Mouse (Mus musculus): ENCODE results near the gene Zbtb7a. TPM values are rescaled to one million over a fixed set of nuclear protein-coding genes. Genes with fewer than 3 reads are reported as not detected.

Zbtb7a gene
- total and polyA plus RNA-seq, 2 experiments from 2014 or later, result 22.3 to 37.3 TPM

- WGBS, result 2% methylated on average over 9 of the region's 9 CpGs
- DNase-seq (ENCODE audit: low spot score), result peak; percentile 84
Measured at GRCm38 (mm10) chr10:81198230-81198629, 63.2 kb downstream of the Zbtb7a start.

GRCm38 (mm10) chr10:81198990-81199389, 64.0 kb downstream of the Zbtb7a start:
- H3K36me3 ChIP-seq (ENCODE audit: insufficient read depth, low read length), result no peaks in the 10 kb centered on the region
- DNase-seq (ENCODE audit: low spot score) (no peak), ATAC-seq (no peak)
- no peak overlapping the region for H3K27ac ChIP-seq
- H3K4me1 ChIP-seq (ENCODE audit: insufficient read depth, low read length), result peaks cover 4% of the 10 kb centered on the region; the same call in 1 of the 2 replicates
- no peaks in the 10 kb centered on the region for H3K9me3 ChIP-seq (ENCODE audit: low read length)
- WGBS, result 83% methylated on average over 6 of the region's 6 CpGs
- no peak for TF ChIP-seq CTCF (IDR thresholded peaks at IDR 0.05; ENCODE audit: low read depth)
- peaks cover 12% of the 10 kb centered on the region; the same call in 1 of the 2 replicates for H3K27me3 ChIP-seq (ENCODE audit: insufficient read depth, low read length)
- no peak overlapping the region for H3K4me3 ChIP-seq (ENCODE audit: low read length)
- no peak overlapping the region for H3K9ac ChIP-seq (replicated peaks; ENCODE audit: low read length)
- no peak overlapping the region for H3K4me2 ChIP-seq (ENCODE audit: low read depth, low read length)

More at GRCm38 (mm10) chr10:81198230-81198629, 63.2 kb downstream of the Zbtb7a start:
- Histone ChIP-seq H3K4me1 (ENCODE audit: insufficient read depth, low read length) (peaks cover 5% of the 10 kb centered on the region; the same call in 1 of the 2 replicates), H3K4me2 (ENCODE audit: low read depth, low read length) (no peak overlapping the region), H3K9ac (replicated peaks; ENCODE audit: low read length) (no peak overlapping the region), H3K27ac (no peak overlapping the region), H3K9me3 (ENCODE audit: low read length) (no peaks in the 10 kb centered on the region), H3K4me3 (ENCODE audit: low read length) (no peak overlapping the region), H3K27me3 (ENCODE audit: insufficient read depth, low read length) (peaks cover 12% of the 10 kb centered on the region; the same call in 1 of the 2 replicates), H3K36me3 (ENCODE audit: insufficient read depth, low read length) (no peaks in the 10 kb centered on the region)
- no peak for ATAC-seq
- peak; percentile 87 for TF ChIP-seq CTCF (IDR thresholded peaks at IDR 0.05; ENCODE audit: low read depth)

GRCm38 (mm10) chr10:81200141-81200540, 65.1 kb downstream of the Zbtb7a start:
- Histone ChIP-seq H3K27ac (no peak overlapping the region), H3K36me3 (ENCODE audit: insufficient read depth, low read length) (no peaks in the 10 kb centered on the region), H3K9me3 (ENCODE audit: low read length) (no peaks in the 10 kb centered on the region), H3K4me1 (ENCODE audit: insufficient read depth, low read length) (no peaks in the 10 kb centered on the region), H3K27me3 (ENCODE audit: insufficient read depth, low read length) (peaks cover 12% of the 10 kb centered on the region; the same call in 1 of the 2 replicates), H3K9ac (replicated peaks; ENCODE audit: low read length) (no peak overlapping the region), H3K4me2 (ENCODE audit: low read depth, low read length) (no peak overlapping the region), H3K4me3 (ENCODE audit: low read length) (no peak overlapping the region)
- ATAC-seq, result no peak
- 87% methylated on average over 13 of the region's 13 CpGs for WGBS
- DNase-seq (ENCODE audit: low spot score), result no peak
- no peak for TF ChIP-seq CTCF (IDR thresholded peaks at IDR 0.05; ENCODE audit: low read depth)

GRCm38 (mm10) chr10:81200605-81201287, 65.7 kb downstream of the Zbtb7a start:
- H3K9me3 ChIP-seq (ENCODE audit: low read length), result no peaks in the 10 kb centered on the region
- ATAC-seq, result no peak
- H3K4me3 ChIP-seq (ENCODE audit: low read length), result no peak overlapping the region
- 76% methylated on average over 20 of the region's 20 CpGs for WGBS
- H3K27ac ChIP-seq, result no peak overlapping the region
- no peak overlapping the region for H3K9ac ChIP-seq (replicated peaks; ENCODE audit: low read length)
- H3K4me1 ChIP-seq (ENCODE audit: insufficient read depth, low read length), result no peaks in the 10 kb centered on the region
- no peak for DNase-seq (ENCODE audit: low spot score)
- no peak for TF ChIP-seq CTCF (IDR thresholded peaks at IDR 0.05; ENCODE audit: low read depth)
- H3K27me3 ChIP-seq (ENCODE audit: insufficient read depth, low read length), result peaks cover 6% of the 10 kb centered on the region; the same call in 1 of the 2 replicates
- H3K36me3 ChIP-seq (ENCODE audit: insufficient read depth, low read length), result no peaks in the 10 kb centered on the region
- no peak overlapping the region for H3K4me2 ChIP-seq (ENCODE audit: low read depth, low read length)

GRCm38 (mm10) chr10:81201807-81202758, 67.1 kb downstream of the Zbtb7a start, which contains the start of gene Nmrk2:
Gene Nmrk2, minus strand, starts transcription at chr10:81202051.
- TF ChIP-seq CTCF (IDR thresholded peaks at IDR 0.05; ENCODE audit: low read depth), result no peak
- Histone ChIP-seq H3K4me2 (ENCODE audit: low read depth, low read length) (no peak within 1 kb of the TSS), H3K4me3 (ENCODE audit: low read length) (no peak within 1 kb of the TSS), H3K9ac (replicated peaks; ENCODE audit: low read length) (no peak within 1 kb of the TSS), H3K27me3 (ENCODE audit: insufficient read depth, low read length) (no peaks in the 10 kb centered on the region), H3K27ac (no peak within 1 kb of the TSS; the same call in 1 of the 2 replicates), H3K4me1 (ENCODE audit: insufficient read depth, low read length) (no peaks in the 10 kb centered on the region), H3K9me3 (ENCODE audit: low read length) (no peaks in the 10 kb centered on the region), H3K36me3 (ENCODE audit: insufficient read depth, low read length) (no peaks in the 10 kb centered on the region)
- WGBS, result 57% methylated on average over 13 of the region's 13 CpGs
- no peak for DNase-seq (ENCODE audit: low spot score)
- ATAC-seq, result no peak

Small RNAs within 50 kb of the gene (microRNA-seq; reads per million reads assigned to microRNA genes)
- gene Mir5615-1, result 0 reads per million in 2 experiments
- 0 reads per million in 2 experiments for gene Mir5615-2

Other genes with a start within 250 kb of the Zbtb7a start
Only the 30 nearest of the 31 such genes appear.
- gene Timm13, start 234.3 kb upstream of the Zbtb7a start, total RNA-seq (2014; rRNA removed), result 150 and 155 TPM in 2 replicates
- gene Timm13, start 234.3 kb upstream of the Zbtb7a start, polyA plus RNA-seq (2015; fragmentation: Nextera tagmentation; extraction: Ambion mirVana), result 366 and 369 TPM in 2 replicates
- 42.3 and 43.2 TPM in 2 replicates for gene Lmnb2, start 217.0 kb upstream of the Zbtb7a start, total RNA-seq (2014; rRNA removed)
- gene Lmnb2, start 217.0 kb upstream of the Zbtb7a start, polyA plus RNA-seq (2015; fragmentation: Nextera tagmentation; extraction: Ambion mirVana), result 24.8 and 25.6 TPM in 2 replicates
- gene Gadd45b, start 205.1 kb upstream of the Zbtb7a start, total RNA-seq (2014; rRNA removed), result 4.4 and 8.2 TPM in 2 replicates
- 7.5 and 8.6 TPM in 2 replicates for gene Gadd45b, start 205.1 kb upstream of the Zbtb7a start, polyA plus RNA-seq (2015; fragmentation: Nextera tagmentation; extraction: Ambion mirVana)
- 26.2 and 27.2 TPM in 2 replicates for gene Gng7, start 120.3 kb upstream of the Zbtb7a start, total RNA-seq (2014; rRNA removed)
- gene Gng7, start 120.3 kb upstream of the Zbtb7a start, polyA plus RNA-seq (2015; fragmentation: Nextera tagmentation; extraction: Ambion mirVana), result 18.9 and 22.1 TPM in 2 replicates
- 82.0 and 106 TPM in 2 replicates for gene Diras1, start 109.6 kb upstream of the Zbtb7a start, total RNA-seq (2014; rRNA removed)
- 69.0 and 78.7 TPM in 2 replicates for gene Diras1, start 109.6 kb upstream of the Zbtb7a start, polyA plus RNA-seq (2015; fragmentation: Nextera tagmentation; extraction: Ambion mirVana)
- 118 and 126 TPM in 2 replicates for gene Slc39a3, start 97.8 kb upstream of the Zbtb7a start, total RNA-seq (2014; rRNA removed)
- 40.6 and 41.9 TPM in 2 replicates for gene Slc39a3, start 97.8 kb upstream of the Zbtb7a start, polyA plus RNA-seq (2015; fragmentation: Nextera tagmentation; extraction: Ambion mirVana)
- gene Sgta, start 75.0 kb upstream of the Zbtb7a start, total RNA-seq (2014; rRNA removed), result 264 and 279 TPM in 2 replicates
- gene Sgta, start 75.0 kb upstream of the Zbtb7a start, polyA plus RNA-seq (2015; fragmentation: Nextera tagmentation; extraction: Ambion mirVana), result 275 and 290 TPM in 2 replicates
- 73.5 and 79.1 TPM in 2 replicates for gene Thop1, start 65.2 kb upstream of the Zbtb7a start, total RNA-seq (2014; rRNA removed)
- 36.4 and 36.9 TPM in 2 replicates for gene Thop1, start 65.2 kb upstream of the Zbtb7a start, polyA plus RNA-seq (2015; fragmentation: Nextera tagmentation; extraction: Ambion mirVana)
- gene Creb3l3, start 36.3 kb upstream of the Zbtb7a start, total RNA-seq (2014; rRNA removed), result 0.61 and 1.0 TPM in 2 replicates
- 0.59 and 0.71 TPM in 2 replicates for gene Creb3l3, start 36.3 kb upstream of the Zbtb7a start, polyA plus RNA-seq (2015; fragmentation: Nextera tagmentation; extraction: Ambion mirVana)
- gene Map2k2, start 29.3 kb upstream of the Zbtb7a start, total RNA-seq (2014; rRNA removed), result 297 and 309 TPM in 2 replicates
- 196 and 204 TPM in 2 replicates for gene Map2k2, start 29.3 kb upstream of the Zbtb7a start, polyA plus RNA-seq (2015; fragmentation: Nextera tagmentation; extraction: Ambion mirVana)
- gene Pias4, start 32.7 kb downstream of the Zbtb7a start, total RNA-seq (2014; rRNA removed), result 33.9 and 46.4 TPM in 2 replicates
- gene Pias4, start 32.7 kb downstream of the Zbtb7a start, polyA plus RNA-seq (2015; fragmentation: Nextera tagmentation; extraction: Ambion mirVana), result 32.0 and 33.7 TPM in 2 replicates
- gene Eef2, start 41.4 kb downstream of the Zbtb7a start, total RNA-seq (2014; rRNA removed), result 2,095 and 2,196 TPM in 2 replicates
- gene Eef2, start 41.4 kb downstream of the Zbtb7a start, polyA plus RNA-seq (2015; fragmentation: Nextera tagmentation; extraction: Ambion mirVana), result 422 and 434 TPM in 2 replicates
- 69.7 and 80.9 TPM in 2 replicates for gene Dapk3, start 47.8 kb downstream of the Zbtb7a start, total RNA-seq (2014; rRNA removed)
- gene Dapk3, start 47.8 kb downstream of the Zbtb7a start, polyA plus RNA-seq (2015; fragmentation: Nextera tagmentation; extraction: Ambion mirVana), result 52.3 and 56.1 TPM in 2 replicates
- gene 4930442H23Rik, start 48.6 kb downstream of the Zbtb7a start, total RNA-seq (2014; rRNA removed), result not detected in 2 replicates
- 0.26 TPM in 1 of 2 replicates, not detected in the other for gene 4930442H23Rik, start 48.6 kb downstream of the Zbtb7a start, polyA plus RNA-seq (2015; fragmentation: Nextera tagmentation; extraction: Ambion mirVana)
- 0.31 and 0.58 TPM in 2 replicates for gene Nmrk2, start 66.8 kb downstream of the Zbtb7a start, total RNA-seq (2014; rRNA removed)
- 0.15 and 0.25 TPM in 2 replicates for gene Nmrk2, start 66.8 kb downstream of the Zbtb7a start, polyA plus RNA-seq (2015; fragmentation: Nextera tagmentation; extraction: Ambion mirVana)
- gene Atcay, start 95.6 kb downstream of the Zbtb7a start, total RNA-seq (2014; rRNA removed), result 169 and 197 TPM in 2 replicates
- gene Atcay, start 95.6 kb downstream of the Zbtb7a start, polyA plus RNA-seq (2015; fragmentation: Nextera tagmentation; extraction: Ambion mirVana), result 66.7 and 70.2 TPM in 2 replicates
- gene Zfr2, start 97.9 kb downstream of the Zbtb7a start, total RNA-seq (2014; rRNA removed), result 64.1 and 89.3 TPM in 2 replicates
- gene Zfr2, start 97.9 kb downstream of the Zbtb7a start, polyA plus RNA-seq (2015; fragmentation: Nextera tagmentation; extraction: Ambion mirVana), result 21.7 and 21.9 TPM in 2 replicates
- gene Matk, start 117.7 kb downstream of the Zbtb7a start, total RNA-seq (2014; rRNA removed), result 86.9 and 121 TPM in 2 replicates
- gene Matk, start 117.7 kb downstream of the Zbtb7a start, polyA plus RNA-seq (2015; fragmentation: Nextera tagmentation; extraction: Ambion mirVana), result 82.3 and 82.7 TPM in 2 replicates
- 106 and 113 TPM in 2 replicates for gene Mrpl54, start 131.7 kb downstream of the Zbtb7a start, total RNA-seq (2014; rRNA removed)
- gene Mrpl54, start 131.7 kb downstream of the Zbtb7a start, polyA plus RNA-seq (2015; fragmentation: Nextera tagmentation; extraction: Ambion mirVana), result 159 and 170 TPM in 2 replicates
- 61.0 and 63.6 TPM in 2 replicates for gene Apba3, start 131.7 kb downstream of the Zbtb7a start, total RNA-seq (2014; rRNA removed)
- gene Apba3, start 131.7 kb downstream of the Zbtb7a start, polyA plus RNA-seq (2015; fragmentation: Nextera tagmentation; extraction: Ambion mirVana), result 24.0 and 27.6 TPM in 2 replicates
- gene Tjp3, start 156.4 kb downstream of the Zbtb7a start, total RNA-seq (2014; rRNA removed), result 2.9 and 6.0 TPM in 2 replicates
- gene Tjp3, start 156.4 kb downstream of the Zbtb7a start, polyA plus RNA-seq (2015; fragmentation: Nextera tagmentation; extraction: Ambion mirVana), result 3.9 and 5.2 TPM in 2 replicates
- 223 and 242 TPM in 2 replicates for gene Pip5k1c, start 157.7 kb downstream of the Zbtb7a start, total RNA-seq (2014; rRNA removed)
- 97.4 and 108 TPM in 2 replicates for gene Pip5k1c, start 157.7 kb downstream of the Zbtb7a start, polyA plus RNA-seq (2015; fragmentation: Nextera tagmentation; extraction: Ambion mirVana)
- gene Cactin, start 185.9 kb downstream of the Zbtb7a start, total RNA-seq (2014; rRNA removed), result 24.3 and 46.2 TPM in 2 replicates
- gene Cactin, start 185.9 kb downstream of the Zbtb7a start, polyA plus RNA-seq (2015; fragmentation: Nextera tagmentation; extraction: Ambion mirVana), result 19.6 and 20.2 TPM in 2 replicates
- 2.6 TPM in 2 replicates for gene Tbxa2r, start 193.5 kb downstream of the Zbtb7a start, total RNA-seq (2014; rRNA removed)
- 4.0 and 4.3 TPM in 2 replicates for gene Tbxa2r, start 193.5 kb downstream of the Zbtb7a start, polyA plus RNA-seq (2015; fragmentation: Nextera tagmentation; extraction: Ambion mirVana)
- 0.16 TPM in 1 of 2 replicates, not detected in the other for gene Gipc3, start 208.0 kb downstream of the Zbtb7a start, total RNA-seq (2014; rRNA removed)
- gene Gipc3, start 208.0 kb downstream of the Zbtb7a start, polyA plus RNA-seq (2015; fragmentation: Nextera tagmentation; extraction: Ambion mirVana), result not detected in 2 replicates
- 20.8 and 28.5 TPM in 2 replicates for gene Hmg20b, start 215.3 kb downstream of the Zbtb7a start, total RNA-seq (2014; rRNA removed)
- gene Hmg20b, start 215.3 kb downstream of the Zbtb7a start, polyA plus RNA-seq (2015; fragmentation: Nextera tagmentation; extraction: Ambion mirVana), result 36.8 and 41.1 TPM in 2 replicates
- 34.4 and 38.1 TPM in 2 replicates for gene Mfsd12, start 222.3 kb downstream of the Zbtb7a start, total RNA-seq (2014; rRNA removed)
- gene Mfsd12, start 222.3 kb downstream of the Zbtb7a start, polyA plus RNA-seq (2015; fragmentation: Nextera tagmentation; extraction: Ambion mirVana), result 13.6 TPM in 2 replicates
- gene 4930404N11Rik, start 230.6 kb downstream of the Zbtb7a start, total RNA-seq (2014; rRNA removed), result not detected in 2 replicates
- gene 4930404N11Rik, start 230.6 kb downstream of the Zbtb7a start, polyA plus RNA-seq (2015; fragmentation: Nextera tagmentation; extraction: Ambion mirVana), result 0.25 and 0.99 TPM in 2 replicates
- gene Fzr1, start 243.3 kb downstream of the Zbtb7a start, total RNA-seq (2014; rRNA removed), result 106 and 118 TPM in 2 replicates
- 131 and 134 TPM in 2 replicates for gene Fzr1, start 243.3 kb downstream of the Zbtb7a start, polyA plus RNA-seq (2015; fragmentation: Nextera tagmentation; extraction: Ambion mirVana)
- 146 TPM in 2 replicates for gene Dohh, start 249.2 kb downstream of the Zbtb7a start, total RNA-seq (2014; rRNA removed)
- gene Dohh, start 249.2 kb downstream of the Zbtb7a start, polyA plus RNA-seq (2015; fragmentation: Nextera tagmentation; extraction: Ambion mirVana), result 111 and 114 TPM in 2 replicates